Mouse (Mus musculus) cerebellum, adult 2 months (tissue): Measurements from ENCODE around the gene Gk5.

Experiments used
- CTCF ChIP-seq: fragments of 200-500 bp; IDR thresholded peaks from 2 replicates; pipeline ENCODE4 v1.5.1; 2011; ENCODE audit warnings: low read depth, mild to moderate bottlenecking, control low read depth, low read length, moderate library complexity, borderline replicate concordance; ENCODE audit not compliant: insufficient read depth
- POLR2A ChIP-seq: fragments of 200-500 bp; IDR thresholded peaks from 2 replicates; pipeline ENCODE4 v1.6.1; 2011; ENCODE audit warnings: low read length, control low read depth, borderline replicate concordance; ENCODE audit not compliant: insufficient read depth

DNA sequence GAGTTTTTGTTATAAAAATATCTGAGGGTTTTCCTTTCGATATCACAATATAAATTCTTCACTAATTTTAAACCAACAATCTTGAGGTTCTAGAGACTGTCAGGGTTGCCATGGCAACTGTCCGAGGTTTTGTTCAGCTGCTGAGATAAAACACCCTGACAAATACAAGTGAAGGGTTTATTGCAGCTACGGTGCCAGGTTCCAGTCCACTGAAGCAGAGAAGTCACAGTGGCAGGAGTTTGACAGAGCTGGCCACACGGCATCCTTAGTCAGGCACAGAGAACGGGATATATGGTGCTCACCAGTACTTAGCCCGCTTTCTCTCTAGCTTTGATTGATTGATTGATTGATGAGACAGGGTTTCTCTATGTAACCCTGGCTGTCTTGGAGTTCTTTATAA lies 23.3 kb downstream of the Gk5 start:
- TF ChIP-seq CTCF (no peak), POLR2A (no peak)
